Mouse (Mus musculus) gastrocnemius, postnatal 4 days (tissue): ENCODE measurements around the gene Acot11. TPM values are rescaled to one million over a fixed set of nuclear protein-coding genes. Genes with fewer than 3 reads are reported as not detected.
A peak's percentile ranks its signal among the peaks of the same experiment; 100 is the strongest.

Source experiments
- DNase-seq, 2 experiments: peaks; one replicate each; pipeline ENCODE4 v3.0.0; 2021 to 2022; ENCODE audit warnings: low spot score in 2 of 2, mixed read lengths in 2 of 2
- long read RNA-seq, 2 experiments: library from polyadenylated mRNA; stranded (forward); transcript quantifications; one replicate each; pipeline ENCODE4 v2.0.0; 2021
- total RNA-seq, 2 experiments: library from RNA; stranded (reverse); gene quantifications; 2 replicates each; pipeline ENCODE4 v1.2.3; 2021

The Acot11 gene
- 10 to 100 TPM; 12.3 to 15.8 TPM for total RNA-seq
- long read RNA-seq, experiment 1, full-length matches to known transcripts: 9 of 11 reads
- long read RNA-seq, experiment 1, partial matches to known transcripts: 1 of 11 reads
- long read RNA-seq, experiment 1, other reads (novel, unspliced or antisense): 1 of 11 reads
- long read RNA-seq, experiment 2, full-length matches to known transcripts: 9 of 13 reads
- long read RNA-seq, experiment 2, partial matches to known transcripts: 0 of 13 reads
- long read RNA-seq, experiment 2, other reads (novel, unspliced or antisense): 4 of 13 reads

- peak; percentile 44 to 58 for DNase-seq
Observed at GRCm38 (mm10) chr4:106804910-106805274, at the start of gene Acot11. Acot11 (minus strand) TSS chr4:106804998.

DNA sequence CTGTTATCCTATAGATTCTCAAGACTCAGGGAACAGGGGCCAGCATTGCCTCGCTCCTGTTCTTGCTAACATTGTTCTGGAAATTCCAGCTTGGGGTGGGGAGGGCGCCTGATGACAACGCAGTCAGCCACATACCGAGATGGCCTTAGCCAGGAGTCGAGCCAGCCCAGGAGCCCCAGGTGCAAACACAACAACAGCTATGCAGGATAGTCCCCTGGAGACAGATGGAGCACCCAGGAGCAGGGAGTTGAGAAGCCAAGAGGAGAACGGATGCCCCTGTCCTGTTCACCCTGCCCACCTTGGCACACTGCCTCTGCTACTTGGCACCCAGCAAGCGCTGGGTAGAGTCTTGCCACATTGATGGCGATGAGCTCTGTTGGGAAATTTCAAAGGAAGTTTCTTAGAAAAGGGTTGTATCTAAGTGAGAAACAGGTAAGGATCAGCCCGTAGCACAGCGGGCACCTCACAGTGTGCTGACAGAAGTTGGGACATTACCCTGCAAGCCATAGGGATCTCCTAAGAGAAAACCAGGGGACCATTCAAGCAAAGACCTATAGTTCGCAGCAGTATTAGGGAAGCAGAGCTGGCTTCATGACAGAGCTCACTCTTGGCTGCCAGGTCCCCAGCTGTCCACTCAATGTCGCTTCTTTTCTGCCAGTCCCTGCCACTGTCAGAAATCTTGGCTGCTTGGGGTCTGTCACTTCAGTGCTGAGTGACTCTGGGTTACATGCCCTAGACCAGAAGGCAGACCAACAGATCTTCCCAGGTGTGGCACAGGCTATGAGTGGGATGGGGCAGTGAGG, 43.7 kb upstream of the Acot11 start:
- DNase-seq: peak in 1 of 2 experiments; percentile 55

DNA sequence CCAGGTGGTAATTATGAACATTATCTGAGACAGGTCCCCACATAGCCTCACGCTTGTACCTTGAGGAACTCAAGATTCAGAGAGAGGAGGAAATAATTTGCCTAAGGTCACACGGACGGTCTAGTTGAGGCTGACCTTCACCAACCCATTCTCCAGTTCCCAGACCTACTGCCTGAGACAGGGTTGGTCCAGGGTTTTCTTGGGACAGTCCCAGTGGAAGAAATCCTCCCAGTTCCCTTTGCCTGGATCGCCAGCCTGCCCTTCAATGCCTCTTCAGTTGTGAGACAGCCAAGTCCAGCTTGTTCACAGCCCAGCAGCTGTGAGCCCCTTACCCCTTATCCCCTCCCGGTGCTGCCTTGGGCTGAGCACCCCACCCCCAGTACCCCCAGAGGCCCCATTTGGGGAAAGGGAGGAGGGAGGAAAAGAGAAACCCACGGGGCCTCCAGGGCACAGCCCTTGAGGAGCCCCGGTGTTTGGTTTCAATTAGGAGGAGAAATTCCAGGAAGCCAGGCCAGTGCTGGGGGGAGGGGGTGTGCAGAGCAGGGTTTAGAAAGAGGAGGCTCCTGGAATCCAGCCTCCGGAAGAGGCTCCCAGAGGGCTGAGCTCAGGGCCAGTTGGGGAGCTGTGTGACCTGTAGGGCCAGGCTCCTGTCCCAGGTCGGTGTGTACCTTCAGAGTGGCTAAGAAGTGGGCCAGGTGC, 42.9 kb upstream of the Acot11 start:
- DNase-seq: peak; percentile 64 to 83

GRCm38 (mm10) chr4:106842561-106842960, 37.8 kb upstream of the Acot11 start:
- DNase-seq: no peak

GRCm38 (mm10) chr4:106841856-106842255, 37.1 kb upstream of the Acot11 start:
- DNase-seq: no peak

DNA sequence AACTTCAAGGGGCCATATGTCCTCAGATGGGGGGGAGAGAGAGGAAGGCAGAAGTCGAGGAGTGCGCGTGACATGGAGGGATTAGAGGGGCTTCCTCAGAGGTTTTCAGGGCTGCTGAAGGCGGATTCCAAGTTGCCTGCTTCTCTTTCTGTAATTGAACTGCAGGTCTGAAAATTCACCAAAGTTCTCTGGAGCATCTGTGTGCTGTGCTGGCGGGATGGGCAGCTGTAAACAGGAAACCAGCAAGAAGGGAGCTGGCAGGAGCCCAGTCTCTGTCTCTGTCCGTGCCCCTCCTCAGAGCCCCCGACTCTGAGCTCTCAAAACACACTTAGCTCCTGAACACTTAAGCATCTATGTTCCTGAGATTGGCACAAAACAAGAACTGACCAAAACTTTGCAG, 36.5 kb upstream of the Acot11 start:
- no peak for DNase-seq

DNA sequence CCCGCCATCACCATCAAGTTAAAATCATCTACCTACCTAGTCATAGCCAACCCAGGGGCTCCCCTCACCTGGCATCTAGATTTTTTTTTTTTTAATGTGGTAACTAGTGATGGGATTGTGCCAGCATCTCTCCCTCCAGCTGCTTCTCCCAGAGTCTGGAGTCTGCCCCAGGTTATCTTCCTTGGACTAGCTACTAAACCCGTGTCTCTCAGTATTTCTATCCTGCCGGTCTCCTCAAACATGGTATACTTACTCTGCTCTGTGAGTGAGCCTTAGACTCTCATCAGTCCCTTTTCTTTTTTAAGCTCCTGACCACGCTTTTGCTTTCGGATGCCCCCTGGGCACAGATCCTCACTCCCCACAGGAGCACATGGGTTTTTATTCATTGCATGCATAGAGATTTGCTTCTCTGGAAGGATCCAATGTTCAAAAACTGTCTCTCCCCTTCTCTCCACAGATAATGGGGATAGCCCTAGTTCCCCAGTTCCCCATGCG, 35.9 kb upstream of the Acot11 start:
- no peak for DNase-seq

GRCm38 (mm10) chr4:106839964-106840611, 35.3 kb upstream of the Acot11 start:
- DNase-seq: peak; percentile 93 to 97

DNA sequence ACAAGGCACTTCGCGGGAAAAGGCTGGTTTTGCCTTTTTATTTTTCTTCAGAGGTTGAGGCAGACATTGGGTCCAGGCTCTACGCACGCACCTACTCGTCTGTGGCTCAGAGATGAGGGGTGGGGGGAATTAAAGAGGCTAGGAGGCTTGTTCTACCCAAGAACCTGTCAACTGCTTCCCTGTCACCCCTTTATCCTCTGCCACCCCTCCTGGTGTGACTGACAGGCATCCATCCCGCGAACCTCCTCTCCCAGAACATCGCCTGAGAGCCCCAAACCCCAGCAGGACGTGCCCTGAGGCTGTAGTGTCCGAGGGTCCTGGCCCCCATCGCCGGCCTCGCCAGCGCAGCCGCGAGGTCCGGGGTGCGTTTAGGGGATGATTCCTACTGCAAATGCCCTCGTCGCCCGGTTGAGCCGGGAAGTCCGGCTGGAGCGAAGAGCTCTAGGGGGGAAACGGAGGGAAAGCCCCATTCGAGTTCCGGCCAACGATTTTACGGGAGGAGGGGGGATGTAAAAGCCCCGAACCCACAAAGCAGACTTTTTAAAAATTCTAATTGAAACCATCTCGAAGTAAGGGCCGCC, 34.5 kb upstream of the Acot11 start:
- DNase-seq: peak in 1 of 2 experiments; percentile 54

- DNase-seq: peak; percentile 97 to 100
Observed at GRCm38 (mm10) chr4:106838548-106839253, 33.9 kb upstream of the Acot11 start.

DNA sequence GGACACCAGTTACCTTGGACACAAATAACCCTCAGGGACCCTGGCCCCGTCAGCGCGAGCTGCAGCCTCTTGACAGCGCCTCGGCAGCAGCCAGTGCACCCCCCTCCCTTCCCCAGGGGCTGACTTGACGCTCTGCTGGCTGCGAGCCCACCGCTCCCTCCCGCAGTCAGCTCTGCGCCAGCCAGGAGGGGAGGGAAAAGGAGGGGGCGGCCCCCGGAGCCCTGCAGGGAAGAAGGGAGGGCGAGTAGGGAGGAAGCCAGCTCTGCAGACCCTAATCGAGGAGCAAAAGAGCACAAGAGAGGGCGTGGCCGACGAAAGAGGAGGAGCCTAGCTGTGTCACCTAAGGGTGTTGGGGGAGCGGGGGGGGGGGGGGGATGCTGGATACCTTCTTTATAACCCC, 33.2 kb upstream of the Acot11 start:
- DNase-seq: peak; percentile 50 to 73

DNA sequence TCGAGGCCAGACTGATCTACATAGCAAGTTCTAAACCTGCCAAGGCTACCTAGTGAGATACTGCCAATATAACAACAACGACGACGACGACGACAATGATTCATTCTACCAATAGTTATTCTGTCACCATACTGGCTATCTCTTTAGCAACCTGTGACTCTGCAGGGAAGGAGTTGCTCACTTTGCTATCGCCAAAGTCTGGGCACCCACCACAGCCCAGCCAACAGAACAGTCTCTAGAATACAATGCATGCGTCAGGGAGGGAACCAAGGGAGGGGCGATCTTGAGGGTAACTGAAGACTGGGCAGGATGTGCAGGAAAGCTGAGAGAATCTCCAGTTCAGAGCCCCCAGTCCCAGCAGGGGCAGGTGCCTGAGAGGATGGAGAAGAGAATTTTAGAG, 32.6 kb upstream of the Acot11 start:
- no peak for DNase-seq

DNA sequence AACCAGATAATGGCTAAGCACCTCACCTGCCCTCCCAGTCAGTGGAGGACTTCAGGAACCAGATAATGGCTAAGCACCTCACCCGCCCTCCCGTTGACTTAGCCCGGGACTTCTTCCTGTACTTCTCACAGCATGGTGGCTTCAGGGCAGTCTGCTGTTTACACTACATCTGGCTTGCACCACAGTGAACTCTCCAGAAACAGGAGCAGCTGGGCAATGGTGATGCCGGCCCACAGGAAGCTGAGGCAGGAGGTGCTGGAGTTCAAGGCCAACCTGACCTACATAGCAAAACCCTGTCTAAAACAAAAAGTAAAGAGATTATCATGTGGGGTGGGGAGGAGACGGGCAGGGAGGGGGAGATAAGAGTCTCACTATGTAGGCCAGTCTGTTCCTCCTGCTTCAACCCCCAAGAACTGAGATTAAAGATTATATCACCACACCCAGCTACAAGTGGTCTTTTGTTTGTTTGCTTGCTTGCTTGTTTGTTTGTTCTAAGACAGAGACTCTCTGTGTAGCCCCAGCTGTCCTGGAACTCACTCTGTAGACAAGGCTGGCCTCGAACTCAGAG, 25.8 kb upstream of the Acot11 start:
- DNase-seq: no peak

- peak; percentile 65 to 79 for DNase-seq
Observed at GRCm38 (mm10) chr4:106827738-106828361, 23.1 kb upstream of the Acot11 start.

DNA sequence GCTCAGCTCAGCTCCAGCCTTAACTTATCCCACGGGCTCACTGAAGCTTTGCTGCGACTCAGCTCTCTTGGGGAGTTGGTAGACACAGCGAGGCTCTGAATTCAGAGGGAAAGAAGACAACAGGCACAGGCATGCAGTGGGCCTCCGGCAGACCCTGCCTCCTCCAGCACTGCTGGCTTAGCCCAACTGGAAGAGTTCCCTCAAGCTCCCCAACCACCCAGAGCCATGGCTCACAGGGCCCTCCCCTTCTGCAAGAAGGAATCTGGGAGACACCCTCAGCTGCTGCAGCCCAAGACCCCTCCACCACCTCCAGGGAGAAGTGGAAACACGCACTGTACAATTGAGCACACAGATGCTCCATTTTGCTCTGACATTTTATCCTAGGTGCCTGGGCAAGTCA, 20.4 kb upstream of the Acot11 start:
- DNase-seq: no peak

GRCm38 (mm10) chr4:106819404-106819803, 14.6 kb upstream of the Acot11 start:
- no peak for DNase-seq

GRCm38 (mm10) chr4:106818332-106818731, 13.5 kb upstream of the Acot11 start:
- DNase-seq: no peak

DNA sequence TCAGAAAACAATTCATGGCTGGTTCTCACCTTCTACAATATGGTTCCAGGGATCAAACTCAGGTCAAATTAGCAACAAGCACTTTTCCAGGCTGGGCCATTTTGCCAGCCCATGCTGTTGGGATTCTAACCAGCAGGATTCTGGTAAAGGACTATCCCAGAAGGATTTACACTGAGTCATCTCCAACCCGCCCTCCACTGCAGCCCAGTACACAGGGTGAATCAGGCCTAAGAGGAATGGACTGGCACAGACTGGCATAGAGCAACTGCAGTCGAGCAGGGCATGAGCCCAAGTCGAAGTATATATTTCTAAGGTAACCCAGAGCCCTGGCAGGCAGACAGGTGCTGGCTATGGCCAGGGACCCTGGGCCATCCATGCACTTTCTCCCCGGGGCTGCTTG, 12.2 kb upstream of the Acot11 start:
- no peak for DNase-seq
